Mouse (Mus musculus) small intestine, adult 2 months (tissue): ENCODE data around the gene Adam21. TPM values are rescaled to one million over a fixed set of nuclear protein-coding genes. Genes with fewer than 3 reads are reported as not detected.

Source experiments
- H3K27ac ChIP-seq: fragments of 200-500 bp; 2 replicates; pipeline ENCODE4 v1.5.1; 2012; ENCODE audit warnings: low read depth, low read length, control low read depth, inconsistent platforms; ENCODE audit not compliant: insufficient read depth
- H3K27me3 ChIP-seq: fragments of 200-500 bp; 2 replicates; pipeline ENCODE4 v1.6.1; 2012; ENCODE audit warnings: mild to moderate bottlenecking, moderate library complexity, low read length, inconsistent platforms; ENCODE audit not compliant: control insufficient read depth, insufficient read depth
- H3K36me3 ChIP-seq: fragments of 200-500 bp; 2 replicates; pipeline ENCODE4 v1.6.1; 2012; ENCODE audit warnings: mild to moderate bottlenecking, low read length, control low read depth, inconsistent platforms; ENCODE audit not compliant: control insufficient read depth, insufficient read depth
- H3K4me1 ChIP-seq: fragments of 200-500 bp; 2 replicates; pipeline ENCODE4 v1.6.1; 2012; ENCODE audit warnings: low read length, inconsistent platforms, mixed read lengths; ENCODE audit not compliant: control insufficient read depth, insufficient read depth, insufficient read length
- H3K4me3 ChIP-seq: fragments of 200-500 bp; 2 replicates; pipeline ENCODE4 v1.5.1; 2012; ENCODE audit warnings: low read depth, mild to moderate bottlenecking, control low read depth, inconsistent platforms, low read length, moderate library complexity
- CTCF ChIP-seq: fragments of 200-500 bp; IDR thresholded peaks from 2 replicates; pipeline ENCODE4 v1.5.1; 2012; ENCODE audit warnings: low read depth, mild to moderate bottlenecking, control low read depth, inconsistent platforms, low read length, moderate library complexity, mixed read lengths; ENCODE audit not compliant: insufficient replicate concordance, insufficient read length; ENCODE audit errors: extremely low read depth
- POLR2A ChIP-seq: fragments of 200-500 bp; IDR thresholded peaks from 2 replicates; pipeline ENCODE4 v1.6.1; 2012; ENCODE audit warnings: low read depth, mild to moderate bottlenecking, control low read depth, inconsistent platforms, low read length, moderate library complexity
- WGBS: fragments of 180-500 bp; shearing (Covaris S2); methylation state at CpG from one replicate; pipeline ENCODE4 v1.1.7; 2018; 5-methylcytosine and 5-hydroxymethylcytosine counted together
- polyA plus RNA-seq: library from polyadenylated mRNA; depleted of rRNA; stranded (reverse); fragments of >200 nt; gene quantifications from 2 replicates; pipeline ENCODE4 v1.2.3, GENCODE M21; 2012; rRNA removed

Adam21 gene
- polyA plus RNA-seq = 0.03 and 0.06 TPM in 2 replicates

DNA sequence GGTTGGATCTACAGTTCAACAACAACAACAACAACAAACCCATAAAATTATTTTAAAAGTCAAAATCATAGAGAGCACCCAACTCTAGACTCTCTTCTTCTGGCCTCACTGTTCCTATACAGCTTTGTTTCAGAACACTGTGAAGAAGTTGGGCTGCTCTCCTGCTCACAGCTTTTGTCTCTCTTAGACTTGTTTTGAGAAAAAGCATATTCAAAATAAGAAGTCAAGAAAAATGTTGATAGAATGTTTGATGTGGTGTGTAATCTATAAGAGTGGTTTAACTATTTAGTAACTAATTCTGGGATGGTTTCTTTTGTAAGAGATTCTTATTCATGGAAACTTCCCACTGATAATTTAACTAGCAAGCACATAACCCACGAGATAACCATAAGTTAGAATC is at the start of gene Adam21:
Gene Adam21 (minus strand): TSS at position 101 of the 400 bp plus-strand sequence.
- H3K27me3 ChIP-seq = no peaks in the 10 kb centered on the region
- H3K27ac ChIP-seq = no peak within 1 kb of the TSS
- H3K36me3 ChIP-seq = peaks cover 3% of the 10 kb centered on the region
- H3K4me1 ChIP-seq = no peaks in the 10 kb centered on the region
- TF ChIP-seq CTCF (no peak), POLR2A (no peak)
- H3K4me3 ChIP-seq = no peak within 1 kb of the TSS
- 85% methylated on average over 1 of the region's 1 CpGs for WGBS

- 28% methylated on average over 7 of the region's 7 CpGs for WGBS
- no peak overlapping the region for H3K27ac ChIP-seq
Observed at GRCm38 (mm10) chr12:81616980-81617379, 48.7 kb upstream of the Adam21 start.

GRCm38 (mm10) chr12:81615807-81616206 is 47.5 kb upstream of the Adam21 start:
- Histone ChIP-seq H3K27me3 (0 out of 2 replicates have a peak, but pooled peaks cover 4% of the 10 kb centered on the region), H3K27ac (no peak overlapping the region), H3K36me3 (no peaks in the 10 kb centered on the region), H3K4me1 (no peaks in the 10 kb centered on the region), H3K4me3 (no peak overlapping the region)
- 79% methylated on average over 6 of the region's 6 CpGs for WGBS
- TF ChIP-seq CTCF (no peak), POLR2A (no peak)

More at GRCm38 (mm10) chr12:81616980-81617379, 48.7 kb upstream of the Adam21 start:
- H3K36me3 ChIP-seq = no peaks in the 10 kb centered on the region
- 0 out of 2 replicates have a peak, but pooled peaks cover 4% of the 10 kb centered on the region for H3K27me3 ChIP-seq
- no peak overlapping the region for H3K4me3 ChIP-seq
- TF ChIP-seq POLR2A (no peak), CTCF (no peak)
- no peaks in the 10 kb centered on the region for H3K4me1 ChIP-seq

- no peak overlapping the region for H3K27ac ChIP-seq
- TF ChIP-seq CTCF = no peak
- no peak for TF ChIP-seq POLR2A
- no peaks in the 10 kb centered on the region for H3K36me3 ChIP-seq
- no peak overlapping the region for H3K4me3 ChIP-seq
- no peaks in the 10 kb centered on the region for H3K4me1 ChIP-seq
- H3K27me3 ChIP-seq = no peaks in the 10 kb centered on the region; the same call in 1 of the 2 replicates
Observed at GRCm38 (mm10) chr12:81609445-81609844, 41.2 kb upstream of the Adam21 start.

DNA sequence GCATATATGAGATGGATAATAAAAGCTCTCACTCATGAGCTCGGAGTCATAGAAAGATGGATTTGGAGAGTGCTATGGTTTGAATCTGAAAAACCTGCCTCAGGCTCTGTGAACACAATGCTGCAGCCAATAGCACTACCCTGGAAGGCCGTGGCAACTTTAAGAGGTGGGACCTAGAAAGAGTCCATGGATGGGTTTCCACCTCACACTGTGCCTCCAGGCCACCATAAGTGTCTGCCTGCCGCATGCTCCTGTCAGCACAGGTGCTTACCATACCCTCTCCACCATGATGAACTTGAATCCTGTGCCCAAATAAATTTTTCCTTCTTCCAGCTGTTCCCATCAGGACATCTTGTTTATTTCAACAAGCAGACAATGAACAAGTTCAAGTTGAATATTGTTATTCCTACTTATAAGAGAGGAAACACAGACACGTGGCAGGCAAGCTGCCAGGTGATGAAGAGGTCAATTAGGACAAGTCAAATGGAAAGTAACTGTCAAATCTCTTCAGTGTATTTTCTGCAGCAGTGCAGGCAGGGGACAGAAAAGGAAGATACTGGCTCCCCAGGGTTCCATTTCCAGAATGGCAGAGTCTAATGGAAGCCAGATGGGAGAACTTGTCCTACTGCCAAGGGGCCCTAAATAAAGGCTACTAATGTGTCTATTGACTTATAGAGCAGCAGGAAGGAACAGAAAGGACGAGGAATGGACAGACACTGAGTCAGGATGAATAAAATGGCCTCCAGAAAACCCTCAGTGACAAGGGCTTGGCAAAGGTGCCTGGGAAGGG is 36.9 kb upstream of the Adam21 start:
- Histone ChIP-seq H3K27me3 (no peaks in the 10 kb centered on the region; the same call in 1 of the 2 replicates), H3K36me3 (no peaks in the 10 kb centered on the region), H3K4me3 (no peak overlapping the region), H3K4me1 (no peaks in the 10 kb centered on the region), H3K27ac (no peak overlapping the region)
- no peak for TF ChIP-seq POLR2A
- no peak for TF ChIP-seq CTCF
- 50% methylated on average over 5 of the region's 5 CpGs for WGBS

GRCm38 (mm10) chr12:81596547-81597262 is 28.4 kb upstream of the Adam21 start:
- Histone ChIP-seq H3K36me3 (no peaks in the 10 kb centered on the region), H3K27me3 (no peaks in the 10 kb centered on the region), H3K4me1 (no peaks in the 10 kb centered on the region), H3K4me3 (no peak overlapping the region), H3K27ac (no peak overlapping the region)
- WGBS = 71% methylated on average over 8 of the region's 8 CpGs
- TF ChIP-seq CTCF = no peak
- no peak for TF ChIP-seq POLR2A

- TF ChIP-seq CTCF (no peak), POLR2A (no peak)
- Histone ChIP-seq H3K4me1 (no peaks in the 10 kb centered on the region), H3K4me3 (peak within 1 kb of the TSS; percentile 67), H3K27ac (peak within 1 kb of the TSS; percentile 17; the same call in 1 of the 2 replicates), H3K36me3 (peaks cover 8% of the 10 kb centered on the region), H3K27me3 (no peaks in the 10 kb centered on the region)
- WGBS = 1% methylated on average over 36 of the region's 36 CpGs
Observed at GRCm38 (mm10) chr12:81594902-81595671, 26.8 kb upstream of the Adam21 start, which contains the start of gene Med6. Gene Med6 (minus strand): TSS chr12:81595008.
